Mouse (Mus musculus): ENCODE results near the gene Cib4. TPM values are rescaled to one million over a fixed set of nuclear protein-coding genes. Genes with fewer than 3 reads are reported as not detected.

The Cib4 gene
- total RNA-seq, 2 experiments from 2014 or later = not detected

- no peak for DNase-seq
- intact Hi-C loops (cut with DNase I) = no loop called here
These were observed 28.7 kb upstream of the Cib4 start for GRCm38 (mm10) chr5:30574367-30574766.

GRCm38 (mm10) chr5:30571820-30572219 is 26.2 kb upstream of the Cib4 start:
- intact Hi-C loops (cut with DNase I) = no loop called here
- no peak for DNase-seq

- DNase-seq = no peak
- intact Hi-C loops (cut with DNase I) = no loop called here
These were observed 22.8 kb upstream of the Cib4 start for GRCm38 (mm10) chr5:30568479-30568878.

GRCm38 (mm10) chr5:30559986-30560493 is 14.4 kb upstream of the Cib4 start:
- intact Hi-C loops (cut with DNase I) = no loop called here
- DNase-seq = no peak

- DNase-seq = no peak
- intact Hi-C loops (cut with DNase I) = no loop called here
These were observed 13.8 kb upstream of the Cib4 start for GRCm38 (mm10) chr5:30559421-30559820.

GRCm38 (mm10) chr5:30556284-30556683 is 10.6 kb upstream of the Cib4 start:
- intact Hi-C loops (cut with DNase I) = no loop called here
- no peak for DNase-seq

- no peak for DNase-seq
- intact Hi-C loops (cut with DNase I) = no loop called here
These were observed 9.3 kb upstream of the Cib4 start for GRCm38 (mm10) chr5:30554981-30555380.

- DNase-seq = no peak
- intact Hi-C loops (cut with DNase I) = no loop called here
These were observed 8.3 kb upstream of the Cib4 start for GRCm38 (mm10) chr5:30553936-30554335.

- no peak for DNase-seq
- intact Hi-C loops (cut with DNase I) = no loop called here
These were observed 6.4 kb upstream of the Cib4 start for GRCm38 (mm10) chr5:30552006-30552405.

GRCm38 (mm10) chr5:30551022-30551638 is 5.5 kb upstream of the Cib4 start:
- intact Hi-C loops (cut with DNase I) = no loop called here
- DNase-seq = no peak

GRCm38 (mm10) chr5:30550334-30551021 is 4.8 kb upstream of the Cib4 start:
- intact Hi-C loops (cut with DNase I) = no loop called here
- no peak for DNase-seq

GRCm38 (mm10) chr5:30548681-30549080 is 3.0 kb upstream of the Cib4 start:
- intact Hi-C loops (cut with DNase I) = no loop called here
- DNase-seq = no peak

GRCm38 (mm10) chr5:30536051-30536570 is 9.5 kb downstream of the Cib4 start:
- DNase-seq = no peak

GRCm38 (mm10) chr5:30534637-30535036 is 11.0 kb downstream of the Cib4 start:
- DNase-seq = no peak
- intact Hi-C loops (cut with DNase I) = no loop called here

More at GRCm38 (mm10) chr5:30536051-30536570, 9.5 kb downstream of the Cib4 start:
- intact Hi-C loops (cut with DNase I) = no loop called here

- no peak for DNase-seq
- intact Hi-C loops (cut with DNase I) = no loop called here
These were observed 16.7 kb downstream of the Cib4 start for GRCm38 (mm10) chr5:30528906-30529305.

- intact Hi-C loops (cut with DNase I) = no loop called here
- DNase-seq = no peak
These were observed 18.5 kb downstream of the Cib4 start for GRCm38 (mm10) chr5:30527129-30527528.

GRCm38 (mm10) chr5:30525920-30526836 is 19.5 kb downstream of the Cib4 start:
- no peak for DNase-seq
- intact Hi-C loops (cut with DNase I) = no loop called here

GRCm38 (mm10) chr5:30524213-30524612 is 21.4 kb downstream of the Cib4 start:
- DNase-seq = no peak
- intact Hi-C loops (cut with DNase I) = no loop called here

- intact Hi-C loops (cut with DNase I) = no loop called here
- no peak for DNase-seq
These were observed 22.5 kb downstream of the Cib4 start for GRCm38 (mm10) chr5:30523131-30523530.

GRCm38 (mm10) chr5:30522406-30522805 is 23.2 kb downstream of the Cib4 start:
- DNase-seq = no peak
- intact Hi-C loops (cut with DNase I) = no loop called here

GRCm38 (mm10) chr5:30520214-30520732 is 25.4 kb downstream of the Cib4 start:
- intact Hi-C loops (cut with DNase I) = no loop called here
- DNase-seq = no peak

All from gastrocnemius, postnatal 36 days (tissue).